In genomic region chr1:152599347-152599746, GRCm38 (mm10) we compare ENCODE assay signal across 11 mouse cellular contexts.
A peak's percentile ranks its signal among the peaks of the same experiment; 100 is the strongest.
DNase-seq lines count a peak whose midpoint lies in the region; TF ChIP-seq lines count a peak whose summit lies in the region.
"Had no signal": no experiment of that assay in that cellular context is flagged by ENCODE, and none has a peak within 500 bp of the region (broad histone marks: within the 10 kb centered on the region; RNA-seq: fewer than 3 reads in every experiment).

No protein-coding gene starts in this region.

- H3K27me3 ChIP-seq in kidney, adult 2 months (replicated peaks; ENCODE audit: control insufficient read depth, insufficient read depth, low read length): no peaks in the 10 kb centered on the region
- H3K27me3 ChIP-seq: CH12.LX had no signal

- H3K27ac ChIP-seq in bone marrow, adult 2 months (ENCODE audit: control insufficient read depth, insufficient read depth, low read depth, low read length, poor library complexity): peak overlapping the region; percentile 45
- peak overlapping the region; percentile 83 for H3K27ac ChIP-seq in kidney, adult 2 months (ENCODE audit: insufficient read depth, low read depth, low read length)

- peak; percentile 68 to 86 for DNase-seq in heart, adult 18-20 months
- DNase-seq in heart, postnatal 4 days: no peak
- DNase-seq in kidney, adult 2 months: peak; percentile 87
- DNase-seq in lung, postnatal 36 days: peak; percentile 90
- DNase-seq in layer of hippocampus, postnatal 36 days: no peak
- no peak for DNase-seq in frontal cortex, adult 2 months (ENCODE audit: extremely low spot score in 1 of 2, low spot score in 1 of 2)
- DNase-seq in frontal cortex, postnatal 36 days (ENCODE audit: low spot score in 2 of 2): no peak
- DNase-seq: embryo, embryonic 11 days; gastrocnemius, postnatal 25 days had no signal

- TF ChIP-seq POLR2A in bone marrow, adult 2 months (IDR thresholded peaks at IDR 0.05; ENCODE audit: borderline replicate concordance, control insufficient read depth, low read depth, low read length): no peak
- no peak for TF ChIP-seq POLR2A in kidney, adult 2 months (IDR thresholded peaks at IDR 0.05; ENCODE audit: low read depth, low read length)

- TF ChIP-seq CTCF in bone marrow, adult 2 months (IDR thresholded peaks at IDR 0.05; ENCODE audit: control insufficient read depth, insufficient read depth, low read length): no peak
- TF ChIP-seq CTCF in kidney, adult 2 months (conservative IDR thresholded peaks at IDR 0.05; ENCODE audit: insufficient read depth, insufficient read length, low read depth, low read length): no peak

- H3K4me3 ChIP-seq in bone marrow, adult 2 months (replicated peaks; ENCODE audit: control insufficient read depth, low read depth, low read length): no peak overlapping the region
- no peak overlapping the region for H3K4me3 ChIP-seq in kidney, adult 2 months (ENCODE audit: insufficient read depth, low read depth, low read length)

- WGBS in bone marrow, adult 2 months: 25% methylated on average over 8 of the region's 8 CpGs
- WGBS in kidney, adult 2 months: 36% methylated on average over 8 of the region's 8 CpGs

- H3K36me3 ChIP-seq in kidney, adult 2 months (ENCODE audit: control insufficient read depth, insufficient read depth, low read length): no peaks in the 10 kb centered on the region

- peaks cover 14% of the 10 kb centered on the region for H3K4me1 ChIP-seq in bone marrow, adult 2 months (ENCODE audit: control insufficient read depth, insufficient read depth, low read length)
- H3K4me1 ChIP-seq in kidney, adult 2 months (ENCODE audit: control insufficient read depth, insufficient read depth, low read length): peaks cover 51% of the 10 kb centered on the region

Comparison
In these comparisons a context has a peak if more than half of its experiments do, and no peak if none do; other contexts are left out.
1. DNase-seq: peak in heart, adult 18-20 months (2 of 2), kidney, adult 2 months (single experiment) and lung, postnatal 36 days (single experiment); none in heart, postnatal 4 days (single experiment), layer of hippocampus, postnatal 36 days (0 of 2), frontal cortex, adult 2 months (0 of 2) and frontal cortex, postnatal 36 days (0 of 2).